Mouse (Mus musculus): Measurements from ENCODE around the gene Efemp2. TPM values are rescaled to one million over a fixed set of nuclear protein-coding genes. Genes with fewer than 3 reads are reported as not detected.

Efemp2 gene
- polyA plus RNA-seq, 1 experiment from 2014 or later = 91.8 TPM

- peak; percentile 44 for DNase-seq (ENCODE audit: low spot score)
- peak; percentile 37 for ATAC-seq
Observed at GRCm38 (mm10) chr19:5448354-5449150, 25.2 kb upstream of the Efemp2 start.

DNA sequence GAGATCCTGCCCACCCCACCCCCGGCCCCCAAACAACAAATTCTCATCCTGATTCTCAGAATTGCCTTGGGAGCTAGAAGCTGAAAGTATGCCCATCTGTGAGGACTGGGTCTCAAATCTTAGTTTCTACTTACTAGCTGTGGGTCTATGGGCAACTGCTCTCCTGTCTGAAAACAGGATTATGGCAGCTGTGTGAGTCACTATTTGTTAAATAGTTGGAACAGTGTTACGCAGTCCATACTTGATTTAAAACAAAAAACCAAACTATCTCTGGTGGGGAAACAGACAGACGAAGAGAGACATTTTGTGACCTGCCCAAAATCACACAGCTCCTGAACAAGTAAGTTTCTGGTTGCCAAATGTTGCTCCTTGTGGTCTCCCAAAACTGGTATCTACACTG, 24.1 kb upstream of the Efemp2 start:
- WGBS = 82% methylated on average over 3 of the region's 3 CpGs
- H3K4me3 ChIP-seq (ENCODE audit: low read depth, low read length) = no peak overlapping the region
- H3K9me3 ChIP-seq (ENCODE audit: low read length) = no peaks in the 10 kb centered on the region
- no peak for ATAC-seq
- no peak for DNase-seq (ENCODE audit: low spot score)
- peaks cover 7% of the 10 kb centered on the region; the same call in 1 of the 2 replicates for H3K4me1 ChIP-seq (ENCODE audit: insufficient read depth, low read depth, low read length)
- H3K27ac ChIP-seq (ENCODE audit: low read length) = no peak overlapping the region
- H3K36me3 ChIP-seq (ENCODE audit: insufficient read depth, low read length) = no peaks in the 10 kb centered on the region
- TF ChIP-seq CTCF (IDR thresholded peaks at IDR 0.05) (no peak), EP300 (IDR thresholded peaks at IDR 0.05) (no peak)
- no peak overlapping the region for H3K4me2 ChIP-seq (replicated peaks; ENCODE audit: low read depth, low read length)
- peaks cover 10% of the 10 kb centered on the region for H3K27me3 ChIP-seq (replicated peaks; ENCODE audit: insufficient read depth, low read length)
- H3K9ac ChIP-seq (replicated peaks; ENCODE audit: low read depth) = no peak overlapping the region

More at GRCm38 (mm10) chr19:5448354-5449150, 25.2 kb upstream of the Efemp2 start:
- Histone ChIP-seq H3K36me3 (ENCODE audit: insufficient read depth, low read length) (no peaks in the 10 kb centered on the region), H3K27ac (ENCODE audit: low read length) (no peak overlapping the region), H3K4me3 (ENCODE audit: low read depth, low read length) (peak overlapping the region; percentile 44), H3K27me3 (replicated peaks; ENCODE audit: insufficient read depth, low read length) (peaks cover 10% of the 10 kb centered on the region), H3K4me2 (replicated peaks; ENCODE audit: low read depth, low read length) (peak overlapping the region; percentile 85), H3K4me1 (ENCODE audit: insufficient read depth, low read depth, low read length) (peaks cover 7% of the 10 kb centered on the region; the same call in 1 of the 2 replicates), H3K9ac (replicated peaks; ENCODE audit: low read depth) (no peak overlapping the region), H3K9me3 (ENCODE audit: low read length) (no peaks in the 10 kb centered on the region)
- WGBS = 4% methylated on average over 33 of the region's 36 CpGs
- TF ChIP-seq EP300 (IDR thresholded peaks at IDR 0.05) (no peak), CTCF (IDR thresholded peaks at IDR 0.05) (no peak)

- DNase-seq (ENCODE audit: low spot score) (no peak), ATAC-seq (no peak)
- H3K36me3 ChIP-seq (ENCODE audit: insufficient read depth, low read length) = no peaks in the 10 kb centered on the region
Observed at GRCm38 (mm10) chr19:5451766-5452165, 22.0 kb upstream of the Efemp2 start.

DNA sequence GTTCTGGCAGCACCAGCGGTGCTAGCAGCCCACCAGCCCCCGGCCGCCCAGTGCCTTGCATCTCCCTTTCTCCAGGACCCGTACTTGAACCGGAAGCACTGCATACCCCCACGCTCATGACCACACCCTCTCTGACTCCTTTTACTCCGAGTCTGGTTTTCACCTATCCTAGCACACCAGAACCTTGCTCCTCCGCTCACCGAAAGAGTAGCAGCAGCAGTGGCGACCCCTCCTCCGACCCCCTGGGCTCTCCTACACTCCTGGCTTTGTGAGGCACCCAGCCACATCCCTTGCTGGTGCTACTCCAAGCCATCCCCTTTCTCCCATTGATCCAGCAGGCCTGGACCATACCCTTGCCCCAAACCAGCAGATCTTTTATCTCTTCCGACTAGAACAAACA, 18.7 kb upstream of the Efemp2 start:
- Histone ChIP-seq H3K4me1 (ENCODE audit: insufficient read depth, low read depth, low read length) (peaks cover 12% of the 10 kb centered on the region), H3K9me3 (ENCODE audit: low read length) (no peaks in the 10 kb centered on the region), H3K9ac (replicated peaks; ENCODE audit: low read depth) (0 out of 2 replicates have a peak overlapping the region, but pooled peaks have one; percentile 3), H3K4me2 (replicated peaks; ENCODE audit: low read depth, low read length) (peak overlapping the region; percentile 98), H3K4me3 (ENCODE audit: low read depth, low read length) (peak overlapping the region; percentile 79), H3K27ac (ENCODE audit: low read length) (no peak overlapping the region), H3K36me3 (ENCODE audit: insufficient read depth, low read length) (no peaks in the 10 kb centered on the region), H3K27me3 (replicated peaks; ENCODE audit: insufficient read depth, low read length) (no peaks in the 10 kb centered on the region)
- WGBS = 52% methylated on average over 12 of the region's 12 CpGs
- DNase-seq (ENCODE audit: low spot score) (no peak), ATAC-seq (no peak)
- no peak for TF ChIP-seq CTCF (IDR thresholded peaks at IDR 0.05)
- TF ChIP-seq EP300 (IDR thresholded peaks at IDR 0.05) = no peak

More at GRCm38 (mm10) chr19:5451766-5452165, 22.0 kb upstream of the Efemp2 start:
- H3K4me3 ChIP-seq (ENCODE audit: low read depth, low read length) = no peak overlapping the region
- H3K9me3 ChIP-seq (ENCODE audit: low read length) = no peaks in the 10 kb centered on the region
- H3K4me1 ChIP-seq (ENCODE audit: insufficient read depth, low read depth, low read length) = peaks cover 17% of the 10 kb centered on the region
- H3K9ac ChIP-seq (replicated peaks; ENCODE audit: low read depth) = no peak overlapping the region
- peaks cover 10% of the 10 kb centered on the region for H3K27me3 ChIP-seq (replicated peaks; ENCODE audit: insufficient read depth, low read length)
- TF ChIP-seq EP300 (IDR thresholded peaks at IDR 0.05) (no peak), CTCF (IDR thresholded peaks at IDR 0.05) (no peak)
- 70% methylated on average over 6 of the region's 6 CpGs for WGBS
- no peak overlapping the region for H3K27ac ChIP-seq (ENCODE audit: low read length)
- H3K4me2 ChIP-seq (replicated peaks; ENCODE audit: low read depth, low read length) = no peak overlapping the region

GRCm38 (mm10) chr19:5455568-5455967, 18.2 kb upstream of the Efemp2 start:
- Histone ChIP-seq H3K9me3 (ENCODE audit: low read length) (no peaks in the 10 kb centered on the region), H3K4me3 (ENCODE audit: low read depth, low read length) (peak overlapping the region; percentile 79), H3K4me1 (ENCODE audit: insufficient read depth, low read depth, low read length) (peaks cover 13% of the 10 kb centered on the region), H3K4me2 (replicated peaks; ENCODE audit: low read depth, low read length) (peak overlapping the region; percentile 98), H3K36me3 (ENCODE audit: insufficient read depth, low read length) (no peaks in the 10 kb centered on the region), H3K27me3 (replicated peaks; ENCODE audit: insufficient read depth, low read length) (no peaks in the 10 kb centered on the region), H3K27ac (ENCODE audit: low read length) (peak overlapping the region; percentile 92), H3K9ac (replicated peaks; ENCODE audit: low read depth) (0 out of 2 replicates have a peak overlapping the region, but pooled peaks have one; percentile 74)
- ATAC-seq = no peak
- 48% methylated on average over 8 of the region's 8 CpGs for WGBS
- TF ChIP-seq CTCF (IDR thresholded peaks at IDR 0.05) = no peak
- TF ChIP-seq EP300 (IDR thresholded peaks at IDR 0.05) = no peak
- no peak for DNase-seq (ENCODE audit: low spot score)

DNA sequence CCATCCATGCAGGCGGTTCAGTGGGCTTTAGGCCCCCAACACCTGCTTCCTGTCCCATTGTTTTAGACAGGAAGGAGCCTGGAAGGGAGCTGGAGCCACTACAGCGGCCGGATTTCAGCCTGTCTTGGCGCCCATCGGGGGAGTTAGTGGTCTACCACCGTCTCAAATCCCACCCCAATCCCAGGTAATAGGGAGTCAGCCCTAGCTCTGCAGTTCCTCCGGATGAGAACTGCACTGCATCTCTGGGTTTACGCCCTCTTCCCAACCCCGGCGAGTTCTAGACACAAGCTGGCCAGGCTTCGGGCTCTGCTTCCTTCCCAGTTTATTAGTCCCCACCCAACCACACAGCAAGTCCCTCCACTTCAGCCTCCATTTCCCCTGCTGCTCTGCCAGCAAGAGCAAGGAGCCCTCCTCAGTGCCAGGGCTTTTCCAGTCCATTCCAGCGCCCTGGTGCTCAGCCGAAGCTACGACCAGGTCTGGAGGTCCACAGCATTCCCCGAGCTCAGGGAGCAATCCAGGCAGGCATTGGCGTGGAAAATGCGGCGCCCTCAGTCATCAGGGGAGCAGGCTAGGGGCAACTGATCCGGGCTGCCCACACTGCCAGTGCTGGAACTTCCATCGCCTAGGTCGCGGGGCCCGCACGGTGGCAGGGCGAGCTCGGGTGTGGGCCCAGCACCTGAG, 17.4 kb upstream of the Efemp2 start:
- Histone ChIP-seq H3K9me3 (ENCODE audit: low read length) (no peaks in the 10 kb centered on the region), H3K4me3 (ENCODE audit: low read depth, low read length) (peak overlapping the region; percentile 79), H3K4me1 (ENCODE audit: insufficient read depth, low read depth, low read length) (peaks cover 13% of the 10 kb centered on the region), H3K27ac (ENCODE audit: low read length) (peak overlapping the region; percentile 92), H3K27me3 (replicated peaks; ENCODE audit: insufficient read depth, low read length) (no peaks in the 10 kb centered on the region), H3K9ac (replicated peaks; ENCODE audit: low read depth) (peak overlapping the region; percentile 74), H3K4me2 (replicated peaks; ENCODE audit: low read depth, low read length) (peak overlapping the region; percentile 98), H3K36me3 (ENCODE audit: insufficient read depth, low read length) (no peaks in the 10 kb centered on the region)
- TF ChIP-seq EP300 (IDR thresholded peaks at IDR 0.05) (peak; percentile 55), CTCF (IDR thresholded peaks at IDR 0.05) (no peak)
- 1% methylated on average over 26 of the region's 26 CpGs for WGBS
- DNase-seq (ENCODE audit: low spot score) (peak; percentile 44), ATAC-seq (peak; percentile 31)

Data from lung, postnatal 0 days (tissue).